Mouse (Mus musculus): ENCODE results near the gene Surf2. TPM values are rescaled to one million over a fixed set of nuclear protein-coding genes. Genes with fewer than 3 reads are reported as not detected.

The Surf2 gene
- total RNA-seq, 1 experiment: 32.3 TPM

- Histone ChIP-seq H3K4me1 (ENCODE audit: control insufficient read depth in 2 of 2, insufficient read depth in 2 of 2, low read length in 2 of 2, poor library complexity in 1 of 2) (peaks cover 0 to 6% of the 10 kb centered on the region in 2 experiments; a peak in 1 of 4 replicates), H3K9me3 (ENCODE audit: control insufficient read depth, insufficient read depth, low read depth, low read length) (no peaks in the 10 kb centered on the region), H3K9ac (ENCODE audit: insufficient read depth, low read depth, low read length, poor library complexity, severe bottlenecking) (no peak overlapping the region), H3K36me3 (ENCODE audit: control insufficient read depth, insufficient read depth, low read length, poor library complexity, severe bottlenecking) (peaks cover 67% of the 10 kb centered on the region), H3K27ac (ENCODE audit: insufficient read depth, low read depth, low read length, poor library complexity, severe bottlenecking) (no peak overlapping the region), H3K4me3 (ENCODE audit: insufficient read depth in 1 of 2, low read depth in 1 of 2, low read length in 2 of 2, poor library complexity in 1 of 2, severe bottlenecking in 1 of 2) (no peak overlapping the region)
- no peak for DNase-seq (ENCODE audit: low read depth, low spot score)
- no peak for TF ChIP-seq ZC3H11A (IDR thresholded peaks at IDR 0.05; ENCODE audit: borderline replicate concordance, low read depth, low read length)
- no peak for TF ChIP-seq CHD2 (IDR thresholded peaks at IDR 0.05; ENCODE audit: low read depth, low read length)
- TF ChIP-seq MAFK (IDR thresholded peaks at IDR 0.05; ENCODE audit: insufficient read depth, low read depth, low read length): no peak
- TF ChIP-seq ZNF384 (IDR thresholded peaks at IDR 0.05; ENCODE audit: low read depth, low read length): no peak
- no peak for TF ChIP-seq HCFC1 (IDR thresholded peaks at IDR 0.05; ENCODE audit: borderline replicate concordance, insufficient read depth, low read length)
- in situ Hi-C loops (cut with MboI; ENCODE audit: low sequenced_read_pairs in 2 of 2, unreplicated experiment in 2 of 2): loop anchor here in 1 of 2 experiments (25.0 kb wide), 1 partner anchor 484 kb away; the partner anchor contains the start of gene Sec16a
Measured at GRCm38 (mm10) chr2:26921784-26922183, 5.6 kb downstream of the Surf2 start.

GRCm38 (mm10) chr2:26927745-26928476 is 11.7 kb downstream of the Surf2 start:
- H3K9ac ChIP-seq (ENCODE audit: insufficient read depth, low read depth, low read length, poor library complexity, severe bottlenecking): no peak overlapping the region
- no peak overlapping the region for H3K4me3 ChIP-seq (ENCODE audit: insufficient read depth in 1 of 2, low read depth in 1 of 2, low read length in 2 of 2, poor library complexity in 1 of 2, severe bottlenecking in 1 of 2)
- in situ Hi-C loops (cut with MboI; ENCODE audit: low sequenced_read_pairs in 2 of 2, unreplicated experiment in 2 of 2): no loop called here
- DNase-seq (ENCODE audit: low read depth, low spot score): no peak
- no peak overlapping the region for H3K27ac ChIP-seq (ENCODE audit: insufficient read depth, low read depth, low read length, poor library complexity, severe bottlenecking)
- H3K9me3 ChIP-seq (ENCODE audit: control insufficient read depth, insufficient read depth, low read depth, low read length): no peaks in the 10 kb centered on the region
- peaks cover 31% of the 10 kb centered on the region for H3K36me3 ChIP-seq (ENCODE audit: control insufficient read depth, insufficient read depth, low read length, poor library complexity, severe bottlenecking)
- no peaks in the 10 kb centered on the region for H3K4me1 ChIP-seq (ENCODE audit: control insufficient read depth in 2 of 2, insufficient read depth in 2 of 2, low read length in 2 of 2, poor library complexity in 1 of 2)
- TF ChIP-seq HCFC1 (IDR thresholded peaks at IDR 0.05; ENCODE audit: borderline replicate concordance, insufficient read depth, low read length) (no peak), MAFK (IDR thresholded peaks at IDR 0.05; ENCODE audit: insufficient read depth, low read depth, low read length) (no peak), ZNF384 (IDR thresholded peaks at IDR 0.05; ENCODE audit: low read depth, low read length) (no peak), CHD2 (IDR thresholded peaks at IDR 0.05; ENCODE audit: low read depth, low read length) (no peak), ZC3H11A (IDR thresholded peaks at IDR 0.05; ENCODE audit: borderline replicate concordance, low read depth, low read length) (no peak)

- Histone ChIP-seq H3K27ac (ENCODE audit: insufficient read depth, low read depth, low read length, poor library complexity, severe bottlenecking) (no peak overlapping the region), H3K9me3 (ENCODE audit: control insufficient read depth, insufficient read depth, low read depth, low read length) (no peaks in the 10 kb centered on the region), H3K9ac (ENCODE audit: insufficient read depth, low read depth, low read length, poor library complexity, severe bottlenecking) (no peak overlapping the region), H3K4me1 (ENCODE audit: control insufficient read depth in 2 of 2, insufficient read depth in 2 of 2, low read length in 2 of 2, poor library complexity in 1 of 2) (peaks cover 2 to 7% of the 10 kb centered on the region in 2 experiments; a peak in 2 of 4 replicates), H3K4me3 (ENCODE audit: insufficient read depth in 1 of 2, low read depth in 1 of 2, low read length in 2 of 2, poor library complexity in 1 of 2, severe bottlenecking in 1 of 2) (no peak overlapping the region), H3K36me3 (ENCODE audit: control insufficient read depth, insufficient read depth, low read length, poor library complexity, severe bottlenecking) (peaks cover 21% of the 10 kb centered on the region)
- in situ Hi-C loops (cut with MboI; ENCODE audit: low sequenced_read_pairs in 2 of 2, unreplicated experiment in 2 of 2): no loop called here
- DNase-seq (ENCODE audit: low read depth, low spot score): peak; percentile 69
- TF ChIP-seq HCFC1 (IDR thresholded peaks at IDR 0.05; ENCODE audit: borderline replicate concordance, insufficient read depth, low read length) (no peak), CHD2 (IDR thresholded peaks at IDR 0.05; ENCODE audit: low read depth, low read length) (no peak), ZNF384 (IDR thresholded peaks at IDR 0.05; ENCODE audit: low read depth, low read length) (no peak), MAFK (IDR thresholded peaks at IDR 0.05; ENCODE audit: insufficient read depth, low read depth, low read length) (peak; percentile 84), ZC3H11A (IDR thresholded peaks at IDR 0.05; ENCODE audit: borderline replicate concordance, low read depth, low read length) (peak; percentile 61; the same call in 1 of the 2 replicates)
Measured at GRCm38 (mm10) chr2:26930390-26930789, 14.2 kb downstream of the Surf2 start.

- H3K9ac ChIP-seq (ENCODE audit: insufficient read depth, low read depth, low read length, poor library complexity, severe bottlenecking): peak overlapping the region; percentile 94
- in situ Hi-C loops (cut with MboI; ENCODE audit: low sequenced_read_pairs in 2 of 2, unreplicated experiment in 2 of 2): no loop called here
- DNase-seq (ENCODE audit: low read depth, low spot score): no peak
- peak overlapping the region; percentile 74 for H3K27ac ChIP-seq (ENCODE audit: insufficient read depth, low read depth, low read length, poor library complexity, severe bottlenecking)
- no peaks in the 10 kb centered on the region for H3K9me3 ChIP-seq (ENCODE audit: control insufficient read depth, insufficient read depth, low read depth, low read length)
- peaks cover 9% of the 10 kb centered on the region for H3K36me3 ChIP-seq (ENCODE audit: control insufficient read depth, insufficient read depth, low read length, poor library complexity, severe bottlenecking)
- TF ChIP-seq HCFC1 (IDR thresholded peaks at IDR 0.05; ENCODE audit: borderline replicate concordance, insufficient read depth, low read length) (no peak), ZNF384 (IDR thresholded peaks at IDR 0.05; ENCODE audit: low read depth, low read length) (no peak), CHD2 (IDR thresholded peaks at IDR 0.05; ENCODE audit: low read depth, low read length) (no peak), ZC3H11A (IDR thresholded peaks at IDR 0.05; ENCODE audit: borderline replicate concordance, low read depth, low read length) (no peak), MAFK (IDR thresholded peaks at IDR 0.05; ENCODE audit: insufficient read depth, low read depth, low read length) (no peak)
- peaks cover 2 to 7% of the 10 kb centered on the region in 2 experiments; a peak in 2 of 4 replicates for H3K4me1 ChIP-seq (ENCODE audit: control insufficient read depth in 2 of 2, insufficient read depth in 2 of 2, low read length in 2 of 2, poor library complexity in 1 of 2)
- H3K4me3 ChIP-seq (ENCODE audit: insufficient read depth in 1 of 2, low read depth in 1 of 2, low read length in 2 of 2, poor library complexity in 1 of 2, severe bottlenecking in 1 of 2): peak overlapping the region; percentile 94
Measured at GRCm38 (mm10) chr2:26932473-26933303, 16.5 kb downstream of the Surf2 start.

Measured in ES-E14 (cell line).